Mouse (Mus musculus) splenic B cell, adult 2 months (primary cell): ENCODE measurements around the gene Mutyh.

Experiments used
- DNase-seq: peaks from one replicate; pipeline ENCODE4 v3.0.0-alpha.2; 2011; ENCODE audit warnings: low read depth, low spot score
- H3K27me3 ChIP-seq: 2 replicates; pipeline ENCODE4 v1.6.1; 2012; ENCODE audit warnings: mild to moderate bottlenecking, low read length, moderate library complexity, mixed read lengths; ENCODE audit not compliant: control insufficient read depth, poor library complexity, insufficient read depth, severe bottlenecking
- H3K36me3 ChIP-seq: 2 replicates; pipeline ENCODE4 v1.6.1; 2012; ENCODE audit warnings: mild to moderate bottlenecking, low read length, moderate library complexity, mixed read lengths; ENCODE audit not compliant: control insufficient read depth, poor library complexity, insufficient read depth, severe bottlenecking

Mutyh gene

DNA sequence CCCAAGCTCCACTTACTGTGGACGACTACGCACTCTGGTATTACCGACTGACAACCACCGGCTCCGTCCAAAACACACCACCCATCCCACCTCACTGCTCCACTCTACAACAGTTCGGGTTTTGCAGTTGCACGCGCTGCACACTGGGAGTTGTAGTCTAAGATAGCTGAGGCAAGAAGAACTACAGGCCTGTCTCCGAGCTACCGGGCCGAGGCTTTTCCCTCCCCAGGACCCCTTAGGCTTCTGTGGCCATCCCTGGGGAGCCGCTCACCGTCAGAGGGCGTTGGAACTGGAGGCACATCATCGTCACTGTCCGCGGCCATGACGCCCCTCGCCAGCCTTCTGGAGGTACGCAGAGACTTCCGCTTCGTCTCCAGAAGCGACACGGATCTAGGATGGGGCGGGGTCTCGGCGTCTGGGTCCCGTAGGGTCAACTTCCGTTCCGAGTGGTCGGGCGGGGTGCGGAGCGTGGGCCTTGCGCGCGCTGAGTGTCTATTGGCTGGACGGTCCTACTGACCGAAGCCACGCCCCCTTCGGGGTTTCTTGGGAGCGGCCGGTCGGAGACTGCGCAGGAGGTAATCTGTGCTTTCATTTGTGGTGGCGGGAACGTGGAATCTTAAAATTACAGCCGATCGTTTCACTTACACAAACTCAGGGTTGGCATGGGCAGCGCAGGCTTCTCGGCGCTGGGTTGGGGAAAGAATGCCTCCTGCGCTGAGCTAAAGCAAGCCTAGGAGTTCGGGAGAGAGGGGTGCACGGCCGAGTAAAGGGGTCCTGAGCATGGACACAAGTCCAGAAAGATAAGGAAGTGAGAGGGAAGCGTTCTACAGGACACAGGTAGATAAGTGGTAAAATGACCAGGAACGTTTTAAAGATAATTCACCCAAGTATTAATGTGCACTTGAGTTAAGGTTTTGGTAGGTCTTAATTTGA lies at the start of gene Mutyh, which contains the start of gene Toe1:
Mutyh (plus strand) TSS at position 527 of the 933 bp plus-strand sequence.
Toe1 (minus strand) TSS at position 444 of the 933 bp plus-strand sequence.
- H3K36me3 ChIP-seq, result peaks cover 11% of the 10 kb centered on the region
- peak; percentile 97 for DNase-seq
- H3K27me3 ChIP-seq, result no peaks in the 10 kb centered on the region

DNA sequence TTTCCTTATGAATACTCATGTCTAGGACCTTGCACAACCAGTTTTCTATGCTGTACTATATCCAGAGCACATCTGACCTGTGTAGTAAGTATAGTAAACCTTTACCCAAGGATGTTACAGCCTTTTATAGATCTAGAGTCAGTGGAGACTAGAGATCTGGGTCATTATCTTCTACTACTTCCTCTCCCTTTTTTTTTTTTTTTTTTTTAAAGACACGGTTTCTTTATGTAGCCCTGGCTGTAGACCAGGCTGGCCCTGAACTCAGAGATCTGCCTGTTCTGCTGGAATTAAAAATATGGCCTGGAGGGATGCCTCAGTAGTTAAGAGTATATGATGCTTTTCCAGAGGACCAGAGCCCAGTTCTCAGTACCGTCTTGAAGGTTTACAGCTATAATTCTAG lies 45.6 kb upstream of the Mutyh start:
- H3K27me3 ChIP-seq, result no peaks in the 10 kb centered on the region
- no peak for DNase-seq
- no peaks in the 10 kb centered on the region for H3K36me3 ChIP-seq

DNA sequence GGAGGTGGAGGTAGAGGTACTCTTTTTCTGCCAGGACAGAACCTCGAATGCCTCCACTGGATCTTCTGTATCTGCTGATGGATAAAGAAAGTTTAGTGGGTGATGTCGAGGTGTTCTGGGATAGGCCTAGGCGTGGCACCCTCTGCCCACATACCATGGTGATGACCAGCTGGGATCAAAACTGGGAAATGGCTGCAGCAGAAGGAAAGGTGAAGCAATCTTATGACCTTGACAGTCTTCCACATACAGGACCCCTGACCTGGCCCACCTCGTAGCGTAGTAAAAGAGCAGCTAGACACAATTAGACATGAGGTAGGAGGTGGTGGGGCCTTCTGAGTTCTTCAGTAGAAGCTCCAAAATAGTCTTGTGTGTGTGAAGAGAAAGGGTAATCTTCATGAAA lies 43.5 kb upstream of the Mutyh start:
- Histone ChIP-seq H3K27me3 (no peaks in the 10 kb centered on the region), H3K36me3 (no peaks in the 10 kb centered on the region)
- no peak for DNase-seq

DNA sequence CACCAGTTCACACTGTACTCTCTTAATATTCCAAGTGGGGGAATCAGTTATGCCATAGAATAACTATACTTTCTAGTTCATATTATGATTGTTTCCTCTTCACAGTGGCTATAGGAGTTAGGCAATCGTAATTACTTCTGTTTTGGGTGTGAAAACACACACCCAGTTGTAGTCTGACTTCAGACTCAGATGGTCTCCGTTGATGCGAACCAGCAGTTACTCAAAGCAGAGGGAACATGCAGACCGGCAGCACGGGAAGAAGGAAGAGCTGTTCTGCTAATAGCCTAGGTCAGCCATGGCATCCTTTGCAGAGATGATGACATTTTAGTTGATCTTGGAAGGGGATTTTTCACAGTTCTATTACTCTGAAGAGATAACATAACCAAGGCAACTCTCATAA lies 39.0 kb upstream of the Mutyh start:
- no peak for DNase-seq
- Histone ChIP-seq H3K27me3 (no peaks in the 10 kb centered on the region), H3K36me3 (no peaks in the 10 kb centered on the region)

DNA sequence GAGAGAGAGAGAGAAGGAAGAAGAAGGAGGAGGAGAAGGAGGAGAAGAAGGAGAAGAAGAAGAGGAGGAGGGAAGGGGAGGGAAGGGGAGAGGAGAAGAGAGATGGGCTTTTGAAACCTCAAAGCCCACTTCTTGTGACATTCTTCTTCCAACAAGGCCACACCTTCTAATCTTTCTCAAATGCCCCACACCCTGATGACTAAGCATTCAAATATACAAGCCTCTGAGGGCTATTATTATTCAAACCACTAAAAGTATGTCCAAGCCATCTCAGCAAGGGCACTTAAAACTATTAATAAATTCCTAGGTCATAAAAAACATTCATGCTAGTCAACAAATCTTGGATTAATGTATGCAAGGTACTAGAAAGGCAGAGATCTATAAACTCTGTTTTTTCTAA lies 38.5 kb upstream of the Mutyh start:
- no peak for DNase-seq
- H3K27me3 ChIP-seq, result no peaks in the 10 kb centered on the region
- no peaks in the 10 kb centered on the region for H3K36me3 ChIP-seq

- no peak for DNase-seq
- no peaks in the 10 kb centered on the region for H3K27me3 ChIP-seq
- H3K36me3 ChIP-seq, result peaks cover 2% of the 10 kb centered on the region; the same call in 1 of the 2 replicates
These were observed 31.1 kb upstream of the Mutyh start for GRCm38 (mm10) chr4:116776391-116776790.

DNA sequence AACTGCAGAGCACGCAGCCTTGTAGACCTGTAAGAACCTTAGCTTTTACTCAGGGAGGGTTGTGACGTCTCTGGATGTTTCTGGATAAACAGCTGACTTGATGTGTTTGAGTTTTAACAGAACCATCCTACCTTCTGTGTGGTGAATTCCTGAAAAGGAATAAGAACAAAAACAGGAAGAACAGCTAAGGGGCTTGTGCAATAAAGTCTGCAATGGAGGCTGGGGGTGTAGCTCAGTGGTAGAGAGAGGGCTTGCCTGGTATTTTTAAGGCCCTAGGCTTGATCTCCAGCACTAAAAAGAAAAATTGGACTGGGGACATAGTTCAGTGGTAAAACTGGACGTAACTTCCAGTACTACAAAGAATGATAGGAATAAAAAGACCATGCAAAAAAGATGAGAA lies 30.4 kb upstream of the Mutyh start:
- DNase-seq, result no peak
- Histone ChIP-seq H3K27me3 (no peaks in the 10 kb centered on the region), H3K36me3 (peaks cover 2% of the 10 kb centered on the region; the same call in 1 of the 2 replicates)

DNA sequence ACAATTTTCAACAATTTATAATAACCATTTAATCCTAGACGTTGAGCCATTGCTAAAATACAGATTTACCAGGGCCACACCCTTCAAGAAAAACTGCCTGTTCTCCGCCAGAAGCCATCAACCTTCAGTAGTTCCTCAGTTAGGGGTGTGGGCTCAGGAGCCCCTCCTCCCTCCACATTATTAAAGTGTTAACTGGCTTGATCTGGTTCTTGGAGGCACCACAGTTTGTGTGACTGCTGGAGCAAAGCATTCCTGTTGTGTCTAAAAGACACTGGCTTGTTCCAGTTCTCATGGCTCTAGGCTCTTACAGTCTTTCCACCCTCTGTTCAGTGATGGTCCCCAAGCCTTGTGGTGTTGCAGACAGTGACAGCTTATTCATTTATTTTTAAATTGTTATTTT lies 27.0 kb upstream of the Mutyh start:
- DNase-seq, result no peak
- Histone ChIP-seq H3K27me3 (no peaks in the 10 kb centered on the region), H3K36me3 (no peaks in the 10 kb centered on the region)

GRCm38 (mm10) chr4:116781366-116781765 lies 26.2 kb upstream of the Mutyh start:
- Histone ChIP-seq H3K27me3 (no peaks in the 10 kb centered on the region), H3K36me3 (no peaks in the 10 kb centered on the region)
- DNase-seq, result no peak

DNA sequence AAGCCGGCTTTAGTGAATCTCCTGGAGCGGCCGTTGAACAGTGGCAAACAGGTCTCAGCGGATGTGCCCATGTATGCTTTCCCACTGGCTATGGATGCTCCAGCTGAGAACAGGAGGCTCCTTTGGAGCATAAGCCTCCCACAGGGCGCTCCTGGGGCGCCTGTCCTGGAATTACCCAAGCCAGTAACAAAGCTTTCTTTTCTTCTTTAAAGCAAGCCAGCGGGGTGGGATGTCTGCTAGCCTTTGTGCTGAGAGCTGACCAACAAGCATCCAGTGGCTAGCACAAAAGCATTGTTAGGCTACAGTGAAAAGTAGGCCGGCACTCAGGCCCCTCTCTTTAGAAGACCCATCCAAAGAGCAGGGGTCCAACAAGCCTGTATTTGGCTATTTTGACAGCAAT lies 25.4 kb upstream of the Mutyh start:
- DNase-seq, result no peak
- Histone ChIP-seq H3K27me3 (no peaks in the 10 kb centered on the region), H3K36me3 (no peaks in the 10 kb centered on the region)

GRCm38 (mm10) chr4:116786587-116786986 lies 20.9 kb upstream of the Mutyh start:
- peak; percentile 16 for DNase-seq

DNA sequence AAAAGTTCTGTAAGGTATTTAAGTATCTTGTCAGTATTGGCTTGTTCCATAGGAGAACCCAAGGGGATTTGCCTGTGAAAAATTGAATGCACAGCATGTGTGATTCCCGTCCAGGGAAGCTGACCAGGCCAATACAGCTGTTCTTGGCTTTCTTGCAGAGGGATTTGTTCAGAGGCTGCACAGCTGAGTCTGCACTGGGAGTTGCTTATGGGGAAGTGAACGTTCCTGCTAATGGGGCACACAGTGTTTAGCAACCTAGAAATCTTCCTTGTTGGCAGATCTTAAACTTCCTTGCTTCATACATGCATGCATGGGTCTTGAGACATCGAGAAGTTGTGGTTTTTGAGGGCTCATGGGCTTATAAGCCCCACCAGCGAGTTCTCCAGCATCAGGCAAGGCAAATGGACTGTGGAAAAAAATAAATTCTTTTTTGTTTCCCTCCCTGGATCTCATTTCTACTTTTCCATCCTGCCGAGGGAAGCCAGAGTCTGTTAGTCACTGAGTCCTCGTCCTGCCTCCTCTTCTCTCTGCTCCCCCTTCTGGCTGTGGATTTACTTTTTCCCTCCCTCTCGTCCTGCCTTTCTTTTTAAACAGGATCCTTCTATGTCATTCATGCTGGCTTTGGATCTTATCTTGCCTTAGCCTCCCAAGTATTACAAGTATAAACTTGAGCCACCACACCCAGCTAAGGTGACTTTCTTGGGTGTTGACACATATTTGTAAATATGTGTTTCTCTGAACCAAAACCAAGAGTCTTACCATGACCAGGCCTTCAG lies 19.4 kb upstream of the Mutyh start:
- Histone ChIP-seq H3K36me3 (peaks cover 2% of the 10 kb centered on the region; the same call in 1 of the 2 replicates), H3K27me3 (no peaks in the 10 kb centered on the region)
- no peak for DNase-seq

More at GRCm38 (mm10) chr4:116786587-116786986, 20.9 kb upstream of the Mutyh start:
- Histone ChIP-seq H3K36me3 (no peaks in the 10 kb centered on the region), H3K27me3 (no peaks in the 10 kb centered on the region)

- DNase-seq, result peak; percentile 90
- H3K27me3 ChIP-seq, result no peaks in the 10 kb centered on the region
- peaks cover 2% of the 10 kb centered on the region; the same call in 1 of the 2 replicates for H3K36me3 ChIP-seq
These were observed 18.6 kb upstream of the Mutyh start for GRCm38 (mm10) chr4:116788956-116789355.

- DNase-seq, result no peak
- Histone ChIP-seq H3K27me3 (no peaks in the 10 kb centered on the region), H3K36me3 (peaks cover 2% of the 10 kb centered on the region; the same call in 1 of the 2 replicates)
These were observed 15.1 kb upstream of the Mutyh start for GRCm38 (mm10) chr4:116792453-116792852.

- Histone ChIP-seq H3K27me3 (no peaks in the 10 kb centered on the region), H3K36me3 (peaks cover 2% of the 10 kb centered on the region; the same call in 1 of the 2 replicates)
- DNase-seq, result no peak
These were observed 13.2 kb upstream of the Mutyh start for GRCm38 (mm10) chr4:116794273-116794672.
